Mouse (Mus musculus): ENCODE results near the gene Rreb1. TPM values are rescaled to one million over a fixed set of nuclear protein-coding genes. Genes with fewer than 3 reads are reported as not detected.

Gene Rreb1
- total RNA-seq, 2 experiments from 2014 or later = 20.7 to 25.4 TPM

GRCm38 (mm10) chr13:37760373-37760772 is 17.8 kb upstream of the Rreb1 start:
- intact Hi-C loops (cut with DNase I) = no loop called here
- TF ChIP-seq CTCF (IDR thresholded peaks at IDR 0.05) = no peak
- no peak overlapping the region for H3K4me3 ChIP-seq
- no peak overlapping the region for H3K27ac ChIP-seq
- DNase-seq = no peak

- Histone ChIP-seq H3K27ac (peak overlapping the region; percentile 6; the same call in 1 of the 2 replicates), H3K4me3 (peak overlapping the region; percentile 37)
- TF ChIP-seq CTCF (IDR thresholded peaks at IDR 0.05) = no peak
- intact Hi-C loops (cut with DNase I) = no loop called here
- DNase-seq = no peak
Observed at GRCm38 (mm10) chr13:37760957-37761941, 17.0 kb upstream of the Rreb1 start.

GRCm38 (mm10) chr13:37763800-37764407 is 14.3 kb upstream of the Rreb1 start:
- H3K27ac ChIP-seq = no peak overlapping the region
- no peak overlapping the region for H3K4me3 ChIP-seq
- no peak for TF ChIP-seq CTCF (IDR thresholded peaks at IDR 0.05)
- intact Hi-C loops (cut with DNase I) = no loop called here
- DNase-seq = no peak

- DNase-seq = no peak
- Histone ChIP-seq H3K27ac (no peak overlapping the region), H3K4me3 (no peak overlapping the region)
- intact Hi-C loops (cut with DNase I) = no loop called here
- no peak for TF ChIP-seq CTCF (IDR thresholded peaks at IDR 0.05)
Observed at GRCm38 (mm10) chr13:37769777-37770176, 8.4 kb upstream of the Rreb1 start.

GRCm38 (mm10) chr13:37773476-37773875 is 4.7 kb upstream of the Rreb1 start:
- Histone ChIP-seq H3K27ac (no peak overlapping the region), H3K4me3 (no peak overlapping the region)
- no peak for TF ChIP-seq CTCF (IDR thresholded peaks at IDR 0.05)
- no peak for DNase-seq
- intact Hi-C loops (cut with DNase I) = no loop called here

GRCm38 (mm10) chr13:37776675-37777074 is 1.5 kb upstream of the Rreb1 start:
- intact Hi-C loops (cut with DNase I) = no loop called here
- Histone ChIP-seq H3K4me3 (no peak overlapping the region), H3K27ac (no peak overlapping the region)
- TF ChIP-seq CTCF (IDR thresholded peaks at IDR 0.05) = no peak
- DNase-seq = no peak

GRCm38 (mm10) chr13:37777351-37778146 is 651 bp upstream of the Rreb1 start:
- DNase-seq = no peak
- Histone ChIP-seq H3K27ac (peak overlapping the region; percentile 85), H3K4me3 (peak overlapping the region; percentile 82)
- intact Hi-C loops (cut with DNase I) = no loop called here
- TF ChIP-seq CTCF (IDR thresholded peaks at IDR 0.05) = no peak

GRCm38 (mm10) chr13:37778594-37779231 is 513 bp downstream of the Rreb1 start:
- no peak for TF ChIP-seq CTCF (IDR thresholded peaks at IDR 0.05)
- intact Hi-C loops (cut with DNase I) = no loop called here
- peak; percentile 65 for DNase-seq
- peak overlapping the region; percentile 85 for H3K27ac ChIP-seq
- H3K4me3 ChIP-seq = peak overlapping the region; percentile 82

- intact Hi-C loops (cut with DNase I) = no loop called here
- Histone ChIP-seq H3K4me3 (peak overlapping the region; percentile 82), H3K27ac (peak overlapping the region; percentile 85)
- TF ChIP-seq CTCF (IDR thresholded peaks at IDR 0.05) = no peak
- DNase-seq = peak; percentile 32
Observed at GRCm38 (mm10) chr13:37779251-37779667, 1.1 kb downstream of the Rreb1 start.

- Histone ChIP-seq H3K4me3 (no peak overlapping the region), H3K27ac (no peak overlapping the region)
- no peak for TF ChIP-seq CTCF (IDR thresholded peaks at IDR 0.05)
- intact Hi-C loops (cut with DNase I) = no loop called here
- DNase-seq = no peak
Observed at GRCm38 (mm10) chr13:37781557-37781956, 3.4 kb downstream of the Rreb1 start.

GRCm38 (mm10) chr13:37782144-37782543 is 3.9 kb downstream of the Rreb1 start:
- Histone ChIP-seq H3K4me3 (no peak overlapping the region), H3K27ac (no peak overlapping the region)
- no peak for DNase-seq
- intact Hi-C loops (cut with DNase I) = no loop called here
- TF ChIP-seq CTCF (IDR thresholded peaks at IDR 0.05) = no peak

- no peak overlapping the region for H3K4me3 ChIP-seq
- intact Hi-C loops (cut with DNase I) = no loop called here
- DNase-seq = no peak
Observed at GRCm38 (mm10) chr13:37783676-37784075, 5.5 kb downstream of the Rreb1 start.

More at GRCm38 (mm10) chr13:37783676-37784075, 5.5 kb downstream of the Rreb1 start:
- TF ChIP-seq CTCF (IDR thresholded peaks at IDR 0.05) = no peak
- peak overlapping the region; percentile 81 for H3K27ac ChIP-seq
